Mouse (Mus musculus) T-helper 2 cell (primary cell): ENCODE measurements around the gene Cyb5d2.

Source experiments
- in situ Hi-C: fragments of 300-600 bp; cut with MboI, MseI; formaldehyde crosslinking; loops from one replicate; pipeline ENCODE4 v1.15.1; 2025; ENCODE audit warnings: high pct_unique_total_duplicates

The Cyb5d2 gene

DNA sequence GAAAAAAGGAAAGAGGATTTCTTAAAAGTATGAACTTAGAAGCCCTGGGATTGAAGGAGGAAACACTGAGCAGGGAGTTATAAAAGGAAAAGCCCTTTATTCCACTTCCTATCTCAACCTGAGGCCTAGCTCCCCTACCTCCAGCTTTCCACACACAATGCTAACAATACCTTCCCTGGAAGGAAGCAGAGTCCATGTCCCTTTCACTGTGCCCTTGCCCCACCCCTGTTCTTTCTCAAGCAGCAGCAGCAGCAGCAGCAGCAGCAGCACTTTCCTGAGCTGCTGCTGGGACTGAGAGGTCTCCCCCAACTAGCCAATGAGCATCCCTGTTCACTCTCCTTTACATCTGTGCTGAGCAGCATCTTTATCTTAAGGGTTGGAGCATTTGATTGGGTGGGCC lies 17.0 kb downstream of the Cyb5d2 start:
- in situ Hi-C loops, result loop anchor here (10.0 kb wide), 1 partner anchor 706 kb away; no protein-coding TSS in a partner anchor

DNA sequence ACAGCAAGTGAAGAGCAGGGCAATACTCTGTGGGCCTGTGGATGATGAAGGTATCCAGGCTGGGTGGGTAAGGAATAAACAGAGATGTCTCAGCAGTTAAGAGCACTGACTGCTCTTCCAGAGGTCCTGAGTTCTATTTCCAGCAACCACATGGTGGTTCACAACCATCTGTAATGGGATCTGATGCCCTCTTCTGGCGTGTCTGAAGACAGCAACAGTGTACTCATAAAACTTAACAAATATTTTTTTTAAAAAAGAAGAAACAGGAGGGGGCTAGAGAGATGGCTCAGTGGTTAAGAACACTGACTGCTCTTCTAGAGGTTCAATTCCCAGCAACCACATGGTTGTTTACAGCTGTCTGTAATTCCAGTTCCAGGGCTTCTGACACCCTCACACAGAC lies 23.3 kb downstream of the Cyb5d2 start:
- in situ Hi-C loops, result loop anchor here (10.0 kb wide), 1 partner anchor 712 kb away; no protein-coding TSS in a partner anchor

- in situ Hi-C loops, result loop anchor here (10.0 kb wide), 1 partner anchor 713 kb away; no protein-coding TSS in a partner anchor
Measured at GRCm38 (mm10) chr11:72771461-72771860, 24.5 kb downstream of the Cyb5d2 start.

DNA sequence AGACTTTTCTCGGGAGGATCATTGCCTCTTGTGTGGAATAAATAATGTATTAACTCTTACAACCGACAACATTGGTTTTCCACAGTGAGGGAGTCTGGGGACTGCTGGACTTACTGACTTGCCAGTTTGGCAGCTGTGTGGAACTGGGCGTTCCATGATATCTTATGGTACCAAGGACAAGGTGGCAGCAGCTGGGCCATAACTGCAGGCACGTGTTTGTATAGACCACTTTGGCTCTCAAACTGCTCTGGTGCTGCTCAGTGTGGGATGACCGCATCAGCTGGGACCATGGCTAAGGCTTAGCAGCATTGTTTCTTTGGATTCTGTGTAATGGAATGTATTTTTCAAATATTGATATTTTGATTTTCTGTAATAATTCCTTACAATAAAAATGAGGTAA lies 25.1 kb downstream of the Cyb5d2 start:
- in situ Hi-C loops, result loop anchor here (10.0 kb wide), 1 partner anchor 714 kb away; no protein-coding TSS in a partner anchor

GRCm38 (mm10) chr11:72770324-72770723 lies 25.6 kb downstream of the Cyb5d2 start:
- in situ Hi-C loops, result loop anchor here (10.0 kb wide), 1 partner anchor 714 kb away; no protein-coding TSS in a partner anchor

GRCm38 (mm10) chr11:72769061-72769460 lies 26.9 kb downstream of the Cyb5d2 start:
- in situ Hi-C loops, result no loop called here

GRCm38 (mm10) chr11:72767716-72768115 lies 28.2 kb downstream of the Cyb5d2 start:
- in situ Hi-C loops, result no loop called here

- in situ Hi-C loops, result no loop called here
Measured at GRCm38 (mm10) chr11:72764270-72764669, 31.7 kb downstream of the Cyb5d2 start.

GRCm38 (mm10) chr11:72760781-72761180 lies 35.2 kb downstream of the Cyb5d2 start:
- in situ Hi-C loops, result no loop called here

DNA sequence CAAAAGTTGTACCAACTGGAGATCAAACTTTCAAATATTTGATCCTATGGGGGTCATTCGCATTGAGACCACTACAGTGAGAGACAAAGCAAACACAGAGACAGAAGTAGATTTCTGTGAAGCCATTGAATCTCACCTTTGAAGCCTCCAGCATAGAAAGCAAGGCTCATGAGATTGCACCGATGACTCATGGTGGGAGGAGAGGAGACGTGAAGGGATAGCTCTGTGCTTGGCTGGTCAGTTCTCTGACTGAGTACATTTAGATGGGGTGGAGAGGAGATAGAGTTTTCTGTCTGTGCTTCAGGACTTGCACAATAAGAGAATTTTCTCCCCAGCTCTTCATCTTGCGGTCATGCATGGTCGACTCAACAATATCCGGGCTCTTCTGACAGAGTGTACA lies 36.4 kb downstream of the Cyb5d2 start:
- in situ Hi-C loops, result no loop called here

DNA sequence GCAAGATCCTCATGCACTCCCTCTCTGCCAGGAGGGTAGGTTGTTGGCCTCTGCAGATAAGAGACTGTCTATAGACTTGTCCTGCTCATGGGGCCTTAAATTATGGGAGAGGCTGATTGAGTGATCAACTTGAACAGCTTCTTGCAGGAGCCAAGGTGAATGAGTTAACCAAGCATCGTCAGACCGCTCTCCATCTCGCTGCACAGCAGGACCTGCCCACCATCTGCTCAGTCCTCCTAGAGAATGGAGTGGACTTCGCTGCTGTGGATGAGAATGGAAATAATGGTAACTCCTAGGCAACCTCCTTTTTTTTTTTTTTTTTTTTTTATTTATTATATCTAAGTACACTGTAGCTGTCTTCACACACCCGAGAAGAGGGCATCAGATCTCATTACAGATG lies 37.6 kb downstream of the Cyb5d2 start:
- in situ Hi-C loops, result no loop called here

GRCm38 (mm10) chr11:72751956-72752355 lies 44.0 kb downstream of the Cyb5d2 start:
- in situ Hi-C loops, result no loop called here

- in situ Hi-C loops, result loop anchor here (10.0 kb wide), 1 partner anchor 164 kb away; no protein-coding TSS in a partner anchor
Measured at GRCm38 (mm10) chr11:72739048-72739447, 56.9 kb downstream of the Cyb5d2 start.

DNA sequence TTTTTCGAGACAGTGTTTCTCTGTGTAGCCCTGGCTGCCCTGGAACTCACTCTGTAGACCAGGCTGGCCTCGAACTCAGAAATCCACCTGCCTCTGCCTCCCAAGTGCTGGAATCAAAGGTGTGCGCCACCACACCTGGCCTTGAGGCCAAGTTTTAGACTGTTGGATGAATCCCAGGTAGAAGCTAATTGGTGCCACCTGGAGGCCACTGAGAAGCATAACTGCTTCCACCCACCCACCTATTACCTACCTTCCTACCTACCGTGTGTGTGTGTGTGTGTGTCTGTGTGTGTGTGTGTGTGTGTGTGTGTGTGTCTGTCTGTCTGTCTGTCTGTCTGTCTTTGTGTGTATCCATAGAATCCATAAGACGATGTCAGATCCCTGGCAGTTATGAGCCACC lies 58.4 kb downstream of the Cyb5d2 start:
- in situ Hi-C loops, result loop anchor here (10.0 kb wide), 1 partner anchor 163 kb away; no protein-coding TSS in a partner anchor

DNA sequence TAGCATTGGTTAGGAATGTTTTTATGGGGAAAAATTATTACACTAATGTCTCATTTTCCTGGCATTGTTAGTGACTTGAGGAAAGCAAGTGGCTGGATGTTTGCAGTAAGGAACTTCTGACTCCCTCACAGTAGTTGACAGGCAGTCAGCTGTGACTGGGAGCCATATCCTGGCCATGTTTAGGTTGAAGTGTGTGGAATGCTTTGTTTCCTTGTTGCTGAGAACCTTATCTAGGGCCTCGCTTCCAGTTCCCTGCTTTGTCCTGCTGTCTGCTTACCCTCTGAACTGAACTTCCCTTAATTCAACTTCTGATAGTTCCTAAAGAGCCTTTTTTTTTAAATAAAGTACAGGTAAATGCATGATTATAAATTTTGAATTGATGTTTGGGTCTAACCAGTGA lies 59.6 kb downstream of the Cyb5d2 start:
- in situ Hi-C loops, result loop anchor here (10.0 kb wide), 1 partner anchor 162 kb away; no protein-coding TSS in a partner anchor

DNA sequence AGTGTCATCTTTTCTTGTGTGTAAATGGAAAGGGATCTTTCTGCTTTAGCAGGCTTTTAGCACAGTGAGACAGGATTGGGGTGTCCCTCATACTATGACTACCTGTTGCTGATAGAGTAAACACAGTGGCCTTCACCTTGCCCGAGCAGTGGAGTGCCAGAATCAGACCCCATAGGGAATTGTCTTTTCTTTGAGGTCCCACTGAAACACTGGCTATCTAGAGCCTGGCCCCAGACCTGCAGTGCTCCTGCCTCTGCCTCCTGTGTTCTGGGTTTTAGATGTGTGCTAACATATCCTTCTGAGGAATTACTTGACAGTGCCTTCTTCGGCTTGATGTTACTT lies 60.5 kb downstream of the Cyb5d2 start:
- in situ Hi-C loops, result loop anchor here (10.0 kb wide), 1 partner anchor 161 kb away; no protein-coding TSS in a partner anchor

- in situ Hi-C loops, result loop anchor here (10.0 kb wide), 1 partner anchor 160 kb away; no protein-coding TSS in a partner anchor
Measured at GRCm38 (mm10) chr11:72734840-72735518, 61.0 kb downstream of the Cyb5d2 start.

GRCm38 (mm10) chr11:72733736-72734135 lies 62.2 kb downstream of the Cyb5d2 start:
- in situ Hi-C loops, result loop anchor here (10.0 kb wide), 1 partner anchor 159 kb away; no protein-coding TSS in a partner anchor
